Mouse (Mus musculus): Measurements from ENCODE around the gene Tacr2. TPM values are rescaled to one million over a fixed set of nuclear protein-coding genes. Genes with fewer than 3 reads are reported as not detected.

Gene Tacr2
- polyA plus RNA-seq, 1 experiment from 2014 or later, result 0.22 TPM

- no peak for ATAC-seq (ENCODE audit: low FRiP score, low TSS enrichment)
- WGBS, result 88% methylated on average over 5 of the region's 5 CpGs
Measured at GRCm38 (mm10) chr10:62258298-62258697, 6.1 kb downstream of the Tacr2 start.

GRCm38 (mm10) chr10:62261115-62261886, 9.1 kb downstream of the Tacr2 start:
- no peak overlapping the region for H3K4me3 ChIP-seq (ENCODE audit: low read length)
- peak; percentile 88 for ATAC-seq (ENCODE audit: low FRiP score, low TSS enrichment)
- no peak overlapping the region for H3K27ac ChIP-seq (ENCODE audit: low read length)
- H3K27me3 ChIP-seq (ENCODE audit: insufficient read depth, low read length), result no peaks in the 10 kb centered on the region
- 0 out of 2 replicates have a peak, but pooled peaks cover 3% of the 10 kb centered on the region for H3K4me1 ChIP-seq (ENCODE audit: insufficient read depth, low read length)
- WGBS, result 15% methylated on average over 18 of the region's 18 CpGs
- H3K9me3 ChIP-seq (ENCODE audit: low read length), result no peaks in the 10 kb centered on the region
- no peak overlapping the region for H3K4me2 ChIP-seq (replicated peaks; ENCODE audit: low read depth, low read length)
- H3K9ac ChIP-seq (replicated peaks; ENCODE audit: low read length), result no peak overlapping the region
- H3K36me3 ChIP-seq (ENCODE audit: insufficient read depth, low read length), result no peaks in the 10 kb centered on the region

More at GRCm38 (mm10) chr10:62258298-62258697, 6.1 kb downstream of the Tacr2 start:
- H3K4me1 ChIP-seq (ENCODE audit: insufficient read depth, low read length), result 0 out of 2 replicates have a peak, but pooled peaks cover 3% of the 10 kb centered on the region
- no peak overlapping the region for H3K27ac ChIP-seq (ENCODE audit: low read length)
- no peaks in the 10 kb centered on the region for H3K9me3 ChIP-seq (ENCODE audit: low read length)
- no peaks in the 10 kb centered on the region for H3K36me3 ChIP-seq (ENCODE audit: insufficient read depth, low read length)
- no peaks in the 10 kb centered on the region for H3K27me3 ChIP-seq (ENCODE audit: insufficient read depth, low read length)
- no peak overlapping the region for H3K4me3 ChIP-seq (ENCODE audit: low read length)
- H3K4me2 ChIP-seq (replicated peaks; ENCODE audit: low read depth, low read length), result no peak overlapping the region
- no peak overlapping the region for H3K9ac ChIP-seq (replicated peaks; ENCODE audit: low read length)

GRCm38 (mm10) chr10:62264299-62264698, 12.1 kb downstream of the Tacr2 start:
- Histone ChIP-seq H3K4me1 (ENCODE audit: insufficient read depth, low read length) (0 out of 2 replicates have a peak, but pooled peaks cover 3% of the 10 kb centered on the region), H3K4me2 (replicated peaks; ENCODE audit: low read depth, low read length) (no peak overlapping the region), H3K4me3 (ENCODE audit: low read length) (no peak overlapping the region), H3K36me3 (ENCODE audit: insufficient read depth, low read length) (0 out of 2 replicates have a peak, but pooled peaks cover 5% of the 10 kb centered on the region), H3K27me3 (ENCODE audit: insufficient read depth, low read length) (no peaks in the 10 kb centered on the region), H3K27ac (ENCODE audit: low read length) (no peak overlapping the region), H3K9ac (replicated peaks; ENCODE audit: low read length) (no peak overlapping the region), H3K9me3 (ENCODE audit: low read length) (no peaks in the 10 kb centered on the region)
- no peak for ATAC-seq (ENCODE audit: low FRiP score, low TSS enrichment)
- 64% methylated on average over 2 of the region's 2 CpGs for WGBS

- Histone ChIP-seq H3K9me3 (ENCODE audit: low read length) (no peaks in the 10 kb centered on the region), H3K9ac (replicated peaks; ENCODE audit: low read length) (no peak overlapping the region), H3K4me3 (ENCODE audit: low read length) (no peak overlapping the region), H3K27ac (ENCODE audit: low read length) (no peak overlapping the region), H3K4me1 (ENCODE audit: insufficient read depth, low read length) (no peaks in the 10 kb centered on the region), H3K36me3 (ENCODE audit: insufficient read depth, low read length) (peaks cover 39% of the 10 kb centered on the region), H3K4me2 (replicated peaks; ENCODE audit: low read depth, low read length) (no peak overlapping the region), H3K27me3 (ENCODE audit: insufficient read depth, low read length) (no peaks in the 10 kb centered on the region)
- 85% methylated on average over 16 of the region's 16 CpGs for WGBS
- ATAC-seq (ENCODE audit: low FRiP score, low TSS enrichment), result no peak
Measured at GRCm38 (mm10) chr10:62269278-62269677, 17.0 kb downstream of the Tacr2 start.

DNA sequence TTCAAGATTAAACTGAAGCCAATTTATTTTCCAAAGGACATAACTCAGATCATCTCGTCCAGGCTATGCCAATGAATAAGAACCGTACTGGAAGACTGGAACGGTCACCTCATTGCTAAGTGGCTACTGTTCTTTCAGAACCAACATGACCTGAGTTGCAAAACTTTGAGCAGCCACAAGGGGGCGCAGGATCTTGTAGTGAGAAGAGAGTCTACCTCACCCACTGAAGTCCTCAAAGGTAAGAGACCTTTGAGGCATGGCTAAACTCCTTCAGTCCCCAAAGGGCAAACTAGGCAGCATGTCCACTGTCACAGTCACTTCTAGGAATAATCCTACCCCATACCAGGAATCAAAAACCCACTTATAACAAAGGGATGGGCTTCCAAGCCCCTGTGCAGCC, 23.0 kb downstream of the Tacr2 start:
- no peak overlapping the region for H3K27ac ChIP-seq (ENCODE audit: low read length)
- 33% methylated on average over 4 of the region's 4 CpGs for WGBS
- no peaks in the 10 kb centered on the region for H3K4me1 ChIP-seq (ENCODE audit: insufficient read depth, low read length)
- H3K27me3 ChIP-seq (ENCODE audit: insufficient read depth, low read length), result no peaks in the 10 kb centered on the region
- no peak overlapping the region for H3K4me2 ChIP-seq (replicated peaks; ENCODE audit: low read depth, low read length)
- H3K9me3 ChIP-seq (ENCODE audit: low read length), result no peaks in the 10 kb centered on the region
- peaks cover 45% of the 10 kb centered on the region for H3K36me3 ChIP-seq (ENCODE audit: insufficient read depth, low read length)
- no peak overlapping the region for H3K4me3 ChIP-seq (ENCODE audit: low read length)
- H3K9ac ChIP-seq (replicated peaks; ENCODE audit: low read length), result no peak overlapping the region
- no peak for ATAC-seq (ENCODE audit: low FRiP score, low TSS enrichment)

DNA sequence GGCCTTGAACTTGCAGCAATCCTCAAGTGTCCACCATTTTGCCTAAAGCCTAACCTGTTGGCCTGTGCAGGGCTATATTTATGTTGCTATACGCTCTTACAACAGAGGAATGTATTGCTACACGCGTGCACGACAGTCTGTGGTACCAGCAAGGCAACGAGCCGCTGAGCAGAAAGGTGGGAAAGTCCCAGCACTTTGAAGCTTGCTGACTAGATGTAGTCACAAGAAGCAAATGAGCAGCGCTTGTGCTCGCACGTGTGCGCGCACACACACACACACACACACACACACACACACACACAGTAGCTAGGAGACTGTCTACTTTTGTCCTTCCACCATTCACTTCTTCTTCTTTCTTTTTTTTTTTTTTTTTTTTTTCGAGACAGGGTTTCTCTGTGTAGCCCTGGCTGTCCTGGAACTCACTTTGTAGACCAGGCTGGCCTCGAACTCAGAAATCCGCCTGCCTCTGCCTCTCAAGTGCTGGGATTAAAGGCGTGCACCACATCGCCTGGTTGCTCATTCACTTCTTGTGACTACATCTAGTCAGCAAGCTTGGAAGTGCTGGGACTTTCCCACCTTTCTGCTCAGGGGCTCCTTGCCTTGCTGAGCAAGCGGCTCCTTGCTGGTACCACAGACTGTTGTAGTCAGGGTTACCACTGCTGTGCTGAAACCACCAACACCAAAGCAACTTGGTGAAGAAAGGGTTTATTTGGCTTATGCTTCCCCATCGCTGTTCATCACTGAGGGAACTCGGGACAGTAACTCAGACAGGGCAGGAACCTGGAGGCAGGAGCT, 25.5 kb downstream of the Tacr2 start:
- no peak overlapping the region for H3K4me2 ChIP-seq (replicated peaks; ENCODE audit: low read depth, low read length)
- H3K4me3 ChIP-seq (ENCODE audit: low read length), result no peak overlapping the region
- no peak for ATAC-seq (ENCODE audit: low FRiP score, low TSS enrichment)
- no peaks in the 10 kb centered on the region for H3K9me3 ChIP-seq (ENCODE audit: low read length)
- H3K27ac ChIP-seq (ENCODE audit: low read length), result no peak overlapping the region
- H3K9ac ChIP-seq (replicated peaks; ENCODE audit: low read length), result no peak overlapping the region
- peaks cover 44% of the 10 kb centered on the region for H3K36me3 ChIP-seq (ENCODE audit: insufficient read depth, low read length)
- 94% methylated on average over 18 of the region's 19 CpGs for WGBS
- H3K27me3 ChIP-seq (ENCODE audit: insufficient read depth, low read length), result no peaks in the 10 kb centered on the region
- no peaks in the 10 kb centered on the region for H3K4me1 ChIP-seq (ENCODE audit: insufficient read depth, low read length)

GRCm38 (mm10) chr10:62279066-62279465, 26.8 kb downstream of the Tacr2 start:
- H3K4me2 ChIP-seq (replicated peaks; ENCODE audit: low read depth, low read length), result no peak overlapping the region
- 67% methylated on average over 3 of the region's 3 CpGs for WGBS
- H3K36me3 ChIP-seq (ENCODE audit: insufficient read depth, low read length), result peaks cover 44% of the 10 kb centered on the region
- no peak overlapping the region for H3K9ac ChIP-seq (replicated peaks; ENCODE audit: low read length)
- H3K4me1 ChIP-seq (ENCODE audit: insufficient read depth, low read length), result no peaks in the 10 kb centered on the region
- no peak overlapping the region for H3K27ac ChIP-seq (ENCODE audit: low read length)
- no peak overlapping the region for H3K4me3 ChIP-seq (ENCODE audit: low read length)
- H3K9me3 ChIP-seq (ENCODE audit: low read length), result no peaks in the 10 kb centered on the region
- ATAC-seq (ENCODE audit: low FRiP score, low TSS enrichment), result no peak
- H3K27me3 ChIP-seq (ENCODE audit: insufficient read depth, low read length), result no peaks in the 10 kb centered on the region

GRCm38 (mm10) chr10:62279671-62280070, 27.4 kb downstream of the Tacr2 start:
- WGBS, result 83% methylated on average over 4 of the region's 4 CpGs
- Histone ChIP-seq H3K36me3 (ENCODE audit: insufficient read depth, low read length) (peaks cover 43% of the 10 kb centered on the region), H3K4me2 (replicated peaks; ENCODE audit: low read depth, low read length) (no peak overlapping the region), H3K9me3 (ENCODE audit: low read length) (no peaks in the 10 kb centered on the region), H3K4me1 (ENCODE audit: insufficient read depth, low read length) (no peaks in the 10 kb centered on the region), H3K4me3 (ENCODE audit: low read length) (no peak overlapping the region), H3K27ac (ENCODE audit: low read length) (no peak overlapping the region), H3K9ac (replicated peaks; ENCODE audit: low read length) (no peak overlapping the region), H3K27me3 (ENCODE audit: insufficient read depth, low read length) (no peaks in the 10 kb centered on the region)
- no peak for ATAC-seq (ENCODE audit: low FRiP score, low TSS enrichment)

- Histone ChIP-seq H3K9ac (replicated peaks; ENCODE audit: low read length) (no peak overlapping the region), H3K9me3 (ENCODE audit: low read length) (no peaks in the 10 kb centered on the region), H3K27ac (ENCODE audit: low read length) (no peak overlapping the region), H3K4me2 (replicated peaks; ENCODE audit: low read depth, low read length) (no peak overlapping the region), H3K4me1 (ENCODE audit: insufficient read depth, low read length) (no peaks in the 10 kb centered on the region), H3K4me3 (ENCODE audit: low read length) (no peak overlapping the region), H3K36me3 (ENCODE audit: insufficient read depth, low read length) (peaks cover 52% of the 10 kb centered on the region), H3K27me3 (ENCODE audit: insufficient read depth, low read length) (no peaks in the 10 kb centered on the region)
- 65% methylated on average over 9 of the region's 9 CpGs for WGBS
- no peak for ATAC-seq (ENCODE audit: low FRiP score, low TSS enrichment)
Measured at GRCm38 (mm10) chr10:62282782-62283181, 30.5 kb downstream of the Tacr2 start.
